Mouse (Mus musculus) limb, embryonic 12.5 days (tissue): ENCODE results near the gene Tmem86b. TPM values are rescaled to one million over a fixed set of nuclear protein-coding genes. Genes with fewer than 3 reads are reported as not detected.
"Not testable (repeated sequence)": the region's sequence is repeated elsewhere in the genome, so short reads cannot be mapped to it uniquely, and the experiment has no call there.

ENCODE experiments used
- ATAC-seq: fragments of 200-750 bp; cut with Nextera tagmentation; 2 replicates; pipeline ENCODE4 v1.8.0; 2017; ENCODE audit warnings: low read depth, moderate TSS enrichment; ENCODE audit not compliant: insufficient number of reproducible peaks, insufficient read depth, low FRiP score, low TSS enrichment
- H3K27ac ChIP-seq: fragments of 300-500 bp; sonication (generic); 2 replicates; pipeline ENCODE4 v1.5.1; 2016; ENCODE audit warnings: mild to moderate bottlenecking, moderate library complexity
- H3K27me3 ChIP-seq: fragments of 300-500 bp; sonication (generic); 2 replicates; pipeline ENCODE4 v1.6.1; 2016; ENCODE audit warnings: mild to moderate bottlenecking, moderate library complexity
- H3K36me3 ChIP-seq: fragments of 300-500 bp; sonication (generic); 2 replicates; pipeline ENCODE4 v1.6.1; 2016; ENCODE audit warnings: mild to moderate bottlenecking, moderate library complexity
- H3K4me1 ChIP-seq: fragments of 300-500 bp; sonication (generic); replicated peaks from 2 replicates; pipeline ENCODE4 v1.6.1; 2016
- H3K4me2 ChIP-seq: fragments of 300-500 bp; sonication (generic); 2 replicates; pipeline ENCODE4 v1.6.1; 2016; ENCODE audit warnings: mild to moderate bottlenecking, moderate library complexity
- H3K4me3 ChIP-seq: fragments of 300-500 bp; sonication (generic); replicated peaks from 2 replicates; pipeline ENCODE4 v1.5.1; 2016; ENCODE audit warnings: mild to moderate bottlenecking
- H3K9ac ChIP-seq: fragments of 300-500 bp; sonication (generic); replicated peaks from 2 replicates; pipeline ENCODE4 v1.6.1; 2016; ENCODE audit warnings: mild to moderate bottlenecking, moderate library complexity
- H3K9me3 ChIP-seq: fragments of 300-500 bp; sonication (generic); 2 replicates; pipeline ENCODE4 v1.6.1; 2016; ENCODE audit warnings: mild to moderate bottlenecking, moderate library complexity
- WGBS: fragments of 180-500 bp; shearing (Covaris S2); methylation state at CpG from one replicate; pipeline ENCODE4 v1.1.7; 2016; 5-methylcytosine and 5-hydroxymethylcytosine counted together
- polyA plus RNA-seq: library from polyadenylated mRNA; unstranded; fragments of >200 nt; fragmentation: Nextera tagmentation; extraction: Ambion mirVana; gene quantifications from 2 replicates; pipeline ENCODE4 v1.2.1, GENCODE M21; 2016

Tmem86b gene
- polyA plus RNA-seq, 1 experiment from 2014 or later, result 1.9 TPM

DNA sequence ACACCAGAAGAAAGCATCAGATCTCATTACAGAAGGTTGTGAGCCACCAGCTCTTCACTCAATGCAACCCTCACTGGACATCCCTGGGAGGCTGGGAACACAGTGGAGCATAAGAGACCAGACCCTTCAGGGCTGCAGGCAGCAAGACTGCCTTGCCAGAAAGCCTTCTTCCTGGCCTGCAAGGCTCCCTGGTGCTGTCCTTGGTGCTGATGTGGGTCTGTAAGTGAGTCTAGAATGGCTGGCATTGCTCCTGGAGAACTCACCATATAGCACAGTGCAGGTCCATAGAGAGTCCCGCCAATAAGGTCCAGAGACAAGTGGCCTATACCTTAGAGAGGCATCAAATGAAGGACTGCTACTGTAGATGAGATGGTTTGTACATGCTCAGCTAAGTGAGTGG, 11.2 kb downstream of the Tmem86b start:
- H3K9ac ChIP-seq, result no peak overlapping the region
- no peaks in the 10 kb centered on the region for H3K9me3 ChIP-seq
- H3K4me1 ChIP-seq, result no peaks in the 10 kb centered on the region
- no peak overlapping the region for H3K4me3 ChIP-seq
- no peaks in the 10 kb centered on the region for H3K27me3 ChIP-seq
- H3K27ac ChIP-seq, result no peak overlapping the region
- H3K4me2 ChIP-seq, result no peak overlapping the region
- 38% methylated on average over 1 of the region's 1 CpGs for WGBS
- no peak for ATAC-seq
- H3K36me3 ChIP-seq, result no peaks in the 10 kb centered on the region

DNA sequence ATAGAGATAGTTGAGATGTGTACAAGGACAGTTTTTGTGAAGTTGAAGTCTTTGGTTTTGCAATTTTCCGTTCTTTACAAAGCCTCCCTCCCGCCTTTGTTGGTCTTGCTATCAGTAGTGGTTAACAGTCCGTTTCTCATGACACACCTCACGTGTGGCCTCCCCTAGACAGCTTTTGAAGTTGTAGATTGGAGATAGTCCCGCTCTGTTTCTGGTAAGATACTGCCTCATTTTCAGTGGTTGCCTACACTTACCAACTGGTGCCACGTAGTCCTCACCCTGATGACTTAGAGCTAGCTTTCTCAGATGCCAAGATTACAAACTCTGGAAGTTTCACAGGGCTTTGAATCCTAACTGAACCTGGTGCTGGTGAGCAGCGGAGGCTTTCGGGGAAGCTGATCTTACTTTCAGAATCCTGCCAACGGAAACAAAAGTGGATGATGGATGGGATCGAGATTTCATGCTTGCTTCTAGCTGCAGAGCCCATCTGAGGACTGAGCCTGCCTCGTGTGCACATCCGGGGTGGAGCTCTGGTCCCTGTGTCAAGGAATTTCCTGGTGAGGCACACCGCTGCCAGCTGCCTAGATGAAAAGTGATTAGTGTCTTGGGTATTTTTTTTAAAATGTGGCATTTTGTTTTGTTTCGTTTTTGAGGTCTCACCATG, 17.4 kb downstream of the Tmem86b start:
- Histone ChIP-seq H3K4me2 (no peak overlapping the region), H3K4me1 (no peaks in the 10 kb centered on the region; the same call in 1 of the 2 replicates), H3K27ac (no peak overlapping the region), H3K27me3 (no peaks in the 10 kb centered on the region), H3K4me3 (no peak overlapping the region), H3K9me3 (no peaks in the 10 kb centered on the region), H3K9ac (no peak overlapping the region), H3K36me3 (no peaks in the 10 kb centered on the region)
- no peak for ATAC-seq
- WGBS, result 77% methylated on average over 14 of the region's 14 CpGs

DNA sequence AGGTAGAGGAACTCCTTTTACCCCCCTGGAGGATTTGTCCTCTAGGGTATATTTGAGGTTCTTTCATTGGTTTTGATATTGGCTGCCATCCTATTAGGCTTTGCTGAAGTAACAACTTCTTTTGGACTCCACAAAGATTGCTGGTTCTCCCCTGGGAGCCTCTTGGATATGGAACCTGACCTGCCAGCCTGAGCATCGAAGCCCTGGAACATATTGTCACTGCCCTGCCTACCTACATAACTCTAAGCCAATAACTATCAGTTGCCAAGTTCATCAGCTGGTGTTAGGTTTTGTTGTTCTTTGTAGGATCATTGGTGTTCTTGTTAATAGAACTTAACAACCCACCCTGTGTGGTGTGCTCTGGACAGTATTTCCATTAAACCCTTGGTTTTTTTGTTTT, 18.3 kb downstream of the Tmem86b start:
- Histone ChIP-seq H3K4me1 (no peaks in the 10 kb centered on the region; the same call in 1 of the 2 replicates), H3K4me2 (no peak overlapping the region), H3K27me3 (no peaks in the 10 kb centered on the region), H3K27ac (no peak overlapping the region), H3K4me3 (no peak overlapping the region), H3K9me3 (no peaks in the 10 kb centered on the region), H3K9ac (no peak overlapping the region), H3K36me3 (no peaks in the 10 kb centered on the region)
- 72% methylated on average over 1 of the region's 1 CpGs for WGBS
- ATAC-seq, result no peak

DNA sequence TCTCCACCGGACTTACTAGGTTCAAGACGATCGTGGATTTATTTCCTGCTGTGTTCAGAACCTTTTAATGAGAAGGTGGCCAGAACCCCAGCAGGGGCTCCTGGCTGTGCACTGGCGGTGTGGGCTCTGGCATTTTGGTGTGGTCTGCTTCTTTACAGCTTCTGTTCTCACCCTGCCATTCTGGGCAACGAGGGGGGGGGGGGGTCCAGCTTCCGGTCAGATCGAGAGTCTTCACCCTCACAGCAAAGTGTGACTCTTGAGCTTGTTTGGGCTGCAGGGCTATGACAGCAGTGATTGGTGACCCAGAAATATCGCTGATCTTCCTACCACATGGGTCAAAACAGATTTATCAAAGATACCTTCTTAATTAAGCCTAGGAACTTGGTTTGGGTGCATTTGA, 18.8 kb downstream of the Tmem86b start:
- Histone ChIP-seq H3K36me3 (no peaks in the 10 kb centered on the region), H3K9ac (no peak overlapping the region), H3K4me3 (no peak overlapping the region), H3K4me1 (no peaks in the 10 kb centered on the region; the same call in 1 of the 2 replicates), H3K4me2 (no peak overlapping the region), H3K27me3 (no peaks in the 10 kb centered on the region), H3K27ac (no peak overlapping the region), H3K9me3 (no peaks in the 10 kb centered on the region)
- ATAC-seq, result no peak
- WGBS, result 40% methylated on average over 8 of the region's 8 CpGs

DNA sequence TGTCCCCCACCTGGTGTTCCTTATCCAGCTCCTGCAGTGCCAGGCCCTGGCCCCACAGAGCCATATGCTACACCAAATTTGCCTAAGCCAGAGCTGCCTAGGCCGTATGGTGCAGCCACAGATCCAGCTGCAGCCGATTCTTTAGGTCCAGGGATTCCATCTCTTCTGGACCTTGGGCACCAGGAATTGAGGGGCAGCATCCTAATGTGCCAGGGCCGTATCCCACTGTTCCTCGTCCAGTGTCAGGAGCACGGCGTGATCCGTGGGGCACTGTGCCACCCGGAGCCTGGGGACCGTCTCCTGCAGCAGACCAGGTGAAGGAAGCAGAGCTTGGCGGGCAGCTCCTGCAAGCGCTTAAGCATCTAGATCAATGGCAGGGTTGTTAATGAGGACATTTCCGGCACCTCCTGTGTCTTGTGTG, 19.3 kb downstream of the Tmem86b start:
- 58% methylated on average over 12 of the region's 12 CpGs for WGBS
- no peak for ATAC-seq
- no peaks in the 10 kb centered on the region for H3K27me3 ChIP-seq
- H3K27ac ChIP-seq, result no peak overlapping the region
- H3K4me2 ChIP-seq, result no peak overlapping the region
- H3K36me3 ChIP-seq, result no peaks in the 10 kb centered on the region
- no peaks in the 10 kb centered on the region for H3K9me3 ChIP-seq
- no peak overlapping the region for H3K4me3 ChIP-seq
- no peaks in the 10 kb centered on the region; the same call in 1 of the 2 replicates for H3K4me1 ChIP-seq
- H3K9ac ChIP-seq, result no peak overlapping the region

DNA sequence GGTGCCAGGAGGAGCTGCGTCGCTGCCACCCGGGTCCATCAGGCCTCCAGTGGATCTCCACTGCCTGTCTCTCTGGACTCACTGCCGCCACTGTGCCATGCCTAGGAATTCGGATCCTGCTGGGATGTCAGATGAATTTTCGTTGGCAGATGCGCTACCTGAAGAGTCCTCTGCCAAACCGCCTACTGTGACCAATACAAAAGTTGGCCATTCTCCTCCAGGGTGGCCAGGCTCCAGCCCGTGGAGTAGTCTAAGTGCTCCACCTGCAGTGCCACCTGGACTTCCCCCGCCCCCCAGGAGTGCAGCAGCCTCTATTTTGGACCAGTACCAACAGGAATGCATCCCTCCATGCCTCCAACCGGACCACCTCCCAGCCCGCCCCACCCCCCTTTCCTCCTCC, 19.7 kb downstream of the Tmem86b start:
- no peak overlapping the region for H3K4me2 ChIP-seq
- no peak overlapping the region for H3K9ac ChIP-seq
- 82% methylated on average over 12 of the region's 12 CpGs for WGBS
- no peak overlapping the region for H3K4me3 ChIP-seq
- no peaks in the 10 kb centered on the region for H3K36me3 ChIP-seq
- H3K27me3 ChIP-seq, result no peaks in the 10 kb centered on the region
- ATAC-seq, result no peak
- H3K4me1 ChIP-seq, result no peaks in the 10 kb centered on the region; the same call in 1 of the 2 replicates
- no peaks in the 10 kb centered on the region for H3K9me3 ChIP-seq
- H3K27ac ChIP-seq, result no peak overlapping the region

DNA sequence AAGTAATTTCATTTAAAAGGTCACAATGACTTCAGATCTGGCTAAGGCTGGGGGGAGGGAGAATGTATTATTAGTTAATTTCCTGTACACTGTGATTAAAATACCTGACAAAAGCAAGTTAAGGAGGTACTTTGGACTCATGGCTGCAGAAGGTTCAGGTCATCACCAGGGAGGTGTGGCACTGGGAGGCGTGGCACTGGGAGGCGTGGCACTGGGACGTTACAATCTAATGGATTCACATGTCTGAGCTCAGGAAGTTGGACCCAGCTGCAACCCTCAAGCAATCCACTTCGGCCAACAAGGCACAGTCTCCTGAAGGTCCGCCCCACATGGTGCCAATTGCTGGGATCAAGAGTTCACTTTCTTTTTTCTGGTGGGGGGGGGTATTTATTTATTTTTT, 23.2 kb downstream of the Tmem86b start:
- ATAC-seq, result no peak
- WGBS, result 57% methylated on average over 5 of the region's 5 CpGs
- H3K4me1 ChIP-seq, result no peaks in the 10 kb centered on the region; the same call in 1 of the 2 replicates
- H3K9me3 ChIP-seq, result no peaks in the 10 kb centered on the region
- H3K36me3 ChIP-seq, result no peaks in the 10 kb centered on the region
- H3K9ac ChIP-seq, result no peak overlapping the region
- H3K4me2 ChIP-seq, result no peak overlapping the region
- no peak overlapping the region for H3K4me3 ChIP-seq
- H3K27ac ChIP-seq, result no peak overlapping the region
- no peaks in the 10 kb centered on the region for H3K27me3 ChIP-seq

DNA sequence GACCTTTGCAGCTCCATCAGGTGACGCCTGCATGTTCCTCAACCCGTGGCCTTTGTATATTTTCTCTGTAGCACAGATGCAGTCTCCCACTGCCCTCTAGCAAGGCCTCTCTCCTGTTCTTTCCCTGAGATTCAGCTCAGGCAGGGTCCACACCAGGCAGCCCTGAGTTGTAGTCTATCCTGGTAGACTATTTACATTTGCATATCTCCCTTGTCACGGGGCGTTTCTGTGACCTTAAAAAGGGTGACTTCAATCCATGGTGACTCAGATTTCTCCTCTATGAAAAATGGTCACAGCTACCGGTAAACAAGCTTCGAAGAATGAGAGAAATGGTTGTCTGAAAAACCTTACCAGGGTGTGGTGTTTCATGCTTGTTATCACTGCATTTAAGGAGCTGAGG, 27.3 kb downstream of the Tmem86b start, which contains the start of gene Ptprh:
Gene Ptprh (minus strand): TSS at position 169 of the 400 bp plus-strand sequence.
- Histone ChIP-seq H3K9me3 (peaks cover 7% of the 10 kb centered on the region; the same call in 1 of the 2 replicates), H3K27ac (no peak within 1 kb of the TSS), H3K4me3 (no peak within 1 kb of the TSS), H3K4me2 (no peak within 1 kb of the TSS), H3K4me1 (no peaks in the 10 kb centered on the region), H3K9ac (no peak within 1 kb of the TSS), H3K27me3 (no peaks in the 10 kb centered on the region), H3K36me3 (no peaks in the 10 kb centered on the region)
- ATAC-seq, result no peak
- 79% methylated on average over 6 of the region's 6 CpGs for WGBS

DNA sequence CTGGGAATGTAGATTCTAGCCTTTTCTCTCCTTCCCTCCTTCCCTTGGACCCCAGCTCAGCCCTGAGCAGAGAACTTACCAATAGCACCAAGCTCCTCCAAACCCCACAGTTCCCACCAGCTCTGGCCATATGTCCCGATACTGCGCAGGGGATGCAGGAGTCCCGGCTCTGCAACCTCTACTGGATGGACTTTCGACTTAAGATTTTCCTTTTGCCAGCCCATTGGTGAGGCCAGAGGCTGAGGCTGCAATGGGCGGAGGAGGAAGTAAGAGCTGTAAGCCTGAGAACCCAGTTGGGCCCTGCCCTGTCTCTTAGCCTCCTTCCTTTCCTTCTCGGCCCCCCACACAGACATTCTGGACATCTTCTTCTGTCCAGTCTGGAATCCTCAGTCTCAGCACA, 28.3 kb downstream of the Tmem86b start:
- peaks cover 7% of the 10 kb centered on the region; the same call in 1 of the 2 replicates for H3K9me3 ChIP-seq
- no peaks in the 10 kb centered on the region for H3K36me3 ChIP-seq
- H3K27ac ChIP-seq, result no peak overlapping the region
- H3K9ac ChIP-seq, result no peak overlapping the region
- H3K4me3 ChIP-seq, result no peak overlapping the region
- no peak overlapping the region for H3K4me2 ChIP-seq
- no peaks in the 10 kb centered on the region for H3K27me3 ChIP-seq
- no peak for ATAC-seq
- no peaks in the 10 kb centered on the region for H3K4me1 ChIP-seq
- 83% methylated on average over 6 of the region's 6 CpGs for WGBS

DNA sequence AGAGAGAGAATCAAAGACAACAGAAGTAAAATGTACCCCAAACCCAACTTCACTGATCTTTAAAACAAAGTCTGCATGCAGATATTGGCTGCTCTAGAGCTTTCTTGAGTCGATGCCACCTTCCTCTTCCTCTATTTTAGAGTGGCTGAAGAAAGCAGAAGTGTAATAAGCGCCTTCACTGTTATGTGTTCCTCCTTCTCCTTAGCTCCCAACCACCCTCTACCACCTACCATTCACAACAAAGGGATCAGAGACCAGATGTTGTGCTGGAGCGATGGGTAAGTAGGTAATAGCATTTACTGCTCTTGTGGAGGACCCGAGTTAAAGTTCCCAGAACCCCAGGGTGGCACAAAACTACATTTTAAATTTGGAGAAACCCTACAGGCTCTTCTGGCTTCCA, 34.2 kb downstream of the Tmem86b start:
- H3K4me1 ChIP-seq, H3K9me3 ChIP-seq, H3K4me3 ChIP-seq, H3K9ac ChIP-seq, ATAC-seq, H3K27me3 ChIP-seq, H3K4me2 ChIP-seq, H3K36me3 ChIP-seq, H3K27ac ChIP-seq: not testable (repeated sequence)
- WGBS, result 64% methylated on average over 4 of the region's 4 CpGs

DNA sequence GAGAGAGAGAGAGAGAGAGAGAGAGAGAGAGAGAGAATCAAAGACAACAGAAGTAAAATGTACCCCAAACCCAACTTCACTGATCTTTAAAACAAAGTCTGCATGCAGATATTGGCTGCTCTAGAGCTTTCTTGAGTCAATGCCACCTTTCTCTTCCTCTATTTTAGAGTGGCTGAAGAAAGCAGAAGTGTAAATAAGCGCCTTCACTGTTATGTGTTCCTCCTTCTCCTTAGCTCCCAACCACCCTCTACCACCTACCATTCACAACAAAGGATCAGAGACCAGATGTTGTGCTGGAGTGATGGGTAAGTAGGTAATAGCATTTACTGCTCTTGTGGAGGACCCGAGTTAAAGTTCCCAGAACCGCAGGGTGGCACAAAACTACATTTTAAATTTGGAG, 49.7 kb downstream of the Tmem86b start:
- H3K9me3 ChIP-seq, H3K4me1 ChIP-seq, H3K36me3 ChIP-seq, ATAC-seq, H3K27ac ChIP-seq, H3K9ac ChIP-seq, H3K4me3 ChIP-seq, H3K27me3 ChIP-seq, H3K4me2 ChIP-seq: not testable (repeated sequence)
- WGBS, result 86% methylated on average over 3 of the region's 3 CpGs
